Mouse (Mus musculus): ENCODE results near the gene Gas2l1.
A peak's percentile ranks its signal among the peaks of the same experiment; 100 is the strongest.

The Gas2l1 gene

GRCm38 (mm10) chr11:5042645-5043381, 22.3 kb downstream of the Gas2l1 start:
- DNase-seq (ENCODE audit: low spot score in 2 of 2), result no peak

GRCm38 (mm10) chr11:5041144-5041780, 23.9 kb downstream of the Gas2l1 start:
- DNase-seq (ENCODE audit: low spot score in 2 of 2), result no peak

GRCm38 (mm10) chr11:5040585-5040984, 24.5 kb downstream of the Gas2l1 start:
- DNase-seq (ENCODE audit: low spot score in 2 of 2), result no peak

- DNase-seq (ENCODE audit: low spot score in 2 of 2), result peak; percentile 60 to 82
Observed at GRCm38 (mm10) chr11:5037146-5037854, 27.8 kb downstream of the Gas2l1 start.

GRCm38 (mm10) chr11:5035421-5035820, 29.7 kb downstream of the Gas2l1 start:
- DNase-seq (ENCODE audit: low spot score in 2 of 2), result no peak

GRCm38 (mm10) chr11:5033136-5033535, 32.0 kb downstream of the Gas2l1 start:
- no peak for DNase-seq (ENCODE audit: low spot score in 2 of 2)

GRCm38 (mm10) chr11:5032706-5033105, 32.4 kb downstream of the Gas2l1 start:
- no peak for DNase-seq (ENCODE audit: low spot score in 2 of 2)

GRCm38 (mm10) chr11:5028228-5028627, 36.9 kb downstream of the Gas2l1 start:
- DNase-seq (ENCODE audit: low spot score in 2 of 2), result no peak

- no peak for DNase-seq (ENCODE audit: low spot score in 2 of 2)
Observed at GRCm38 (mm10) chr11:5025108-5025507, 40.0 kb downstream of the Gas2l1 start.

GRCm38 (mm10) chr11:5017506-5017905, 47.6 kb downstream of the Gas2l1 start:
- no peak for DNase-seq (ENCODE audit: low spot score in 2 of 2)

GRCm38 (mm10) chr11:5016286-5016685, 48.8 kb downstream of the Gas2l1 start:
- no peak for DNase-seq (ENCODE audit: low spot score in 2 of 2)

- DNase-seq (ENCODE audit: low spot score in 2 of 2), result peak; percentile 61 to 71
Observed at GRCm38 (mm10) chr11:5015720-5016119, 49.4 kb downstream of the Gas2l1 start.

GRCm38 (mm10) chr11:5012213-5012715, 52.9 kb downstream of the Gas2l1 start:
- DNase-seq (ENCODE audit: low spot score in 2 of 2), result no peak

- no peak for DNase-seq (ENCODE audit: low spot score in 2 of 2)
Observed at GRCm38 (mm10) chr11:5011480-5011879, 53.6 kb downstream of the Gas2l1 start.

- no peak for DNase-seq (ENCODE audit: low spot score in 2 of 2)
Observed at GRCm38 (mm10) chr11:5010205-5010604, 54.9 kb downstream of the Gas2l1 start.

- peak in 1 of 2 experiments; percentile 11 for DNase-seq (ENCODE audit: low spot score in 2 of 2)
Observed at GRCm38 (mm10) chr11:5009354-5010074, 55.6 kb downstream of the Gas2l1 start.

- DNase-seq (ENCODE audit: low spot score in 2 of 2), result no peak
Observed at GRCm38 (mm10) chr11:5008867-5009266, 56.3 kb downstream of the Gas2l1 start.

- DNase-seq (ENCODE audit: low spot score in 2 of 2), result no peak
Observed at GRCm38 (mm10) chr11:5007186-5007585, 57.9 kb downstream of the Gas2l1 start.

GRCm38 (mm10) chr11:5005528-5005927, 59.6 kb downstream of the Gas2l1 start:
- no peak for DNase-seq (ENCODE audit: low spot score in 2 of 2)

Data from urinary bladder, postnatal 36 days (tissue).